Mouse (Mus musculus) hindbrain, embryonic 12.5 days (tissue): ENCODE data around the gene Kcna1. TPM values are rescaled to one million over a fixed set of nuclear protein-coding genes. Genes with fewer than 3 reads are reported as not detected.

Experiments
- ATAC-seq: fragments of 200-750 bp; cut with Nextera tagmentation; 2 replicates; pipeline ENCODE4 v1.8.0; 2017; ENCODE audit warnings: moderate TSS enrichment; ENCODE audit not compliant: low FRiP score
- H3K27ac ChIP-seq: fragments of 300-500 bp; sonication (generic); 2 replicates; pipeline ENCODE4 v1.5.1; 2016; ENCODE audit warnings: mild to moderate bottlenecking
- H3K27me3 ChIP-seq: fragments of 300-500 bp; sonication (generic); 2 replicates; pipeline ENCODE4 v1.6.1; 2016; ENCODE audit warnings: mild to moderate bottlenecking
- H3K36me3 ChIP-seq: fragments of 300-500 bp; sonication (generic); 2 replicates; pipeline ENCODE4 v1.6.1; 2016; ENCODE audit warnings: mild to moderate bottlenecking
- H3K4me1 ChIP-seq: fragments of 300-500 bp; sonication (generic); 2 replicates; pipeline ENCODE4 v1.6.1; 2016
- H3K4me2 ChIP-seq: fragments of 300-500 bp; sonication (generic); replicated peaks from 2 replicates; pipeline ENCODE4 v1.6.1; 2016; ENCODE audit warnings: mild to moderate bottlenecking
- H3K4me3 ChIP-seq: fragments of 300-500 bp; sonication (generic); 2 replicates; pipeline ENCODE4 v1.5.1; 2016; ENCODE audit warnings: mild to moderate bottlenecking
- H3K9ac ChIP-seq: fragments of 300-500 bp; sonication (generic); 2 replicates; pipeline ENCODE4 v1.6.1; 2016; ENCODE audit warnings: mild to moderate bottlenecking, moderate library complexity
- H3K9me3 ChIP-seq: fragments of 300-500 bp; sonication (generic); replicated peaks from 2 replicates; pipeline ENCODE4 v1.6.1; 2016; ENCODE audit warnings: mild to moderate bottlenecking
- WGBS: fragments of 180-500 bp; shearing (Covaris S2); methylation state at CpG from one replicate; pipeline ENCODE4 v1.1.7; 2016; 5-methylcytosine and 5-hydroxymethylcytosine counted together
- polyA plus RNA-seq: library from polyadenylated mRNA; unstranded; fragments of >200 nt; fragmentation: Nextera tagmentation; extraction: Ambion mirVana; gene quantifications from 2 replicates; pipeline ENCODE4 v1.2.1, GENCODE M21; 2016

Gene Kcna1
- polyA plus RNA-seq, 1 experiment from 2014 or later, result 1.6 TPM

- Histone ChIP-seq H3K9ac (no peak overlapping the region), H3K27me3 (no peaks in the 10 kb centered on the region), H3K9me3 (no peaks in the 10 kb centered on the region), H3K4me3 (no peak overlapping the region), H3K36me3 (no peaks in the 10 kb centered on the region), H3K4me2 (no peak overlapping the region), H3K27ac (no peak overlapping the region), H3K4me1 (no peaks in the 10 kb centered on the region)
- WGBS, result 56% methylated on average over 5 of the region's 5 CpGs
- ATAC-seq, result no peak
These were observed 51.1 kb downstream of the Kcna1 start for GRCm38 (mm10) chr6:126595130-126595529.

- no peak overlapping the region for H3K27ac ChIP-seq
- 88% methylated on average over 8 of the region's 8 CpGs for WGBS
These were observed 51.8 kb downstream of the Kcna1 start for GRCm38 (mm10) chr6:126594365-126594764.

GRCm38 (mm10) chr6:126593336-126593735, 52.8 kb downstream of the Kcna1 start:
- Histone ChIP-seq H3K27ac (no peak overlapping the region), H3K4me1 (no peaks in the 10 kb centered on the region), H3K27me3 (no peaks in the 10 kb centered on the region), H3K9ac (no peak overlapping the region), H3K9me3 (no peaks in the 10 kb centered on the region), H3K4me2 (no peak overlapping the region), H3K4me3 (no peak overlapping the region), H3K36me3 (no peaks in the 10 kb centered on the region)
- 87% methylated on average over 4 of the region's 4 CpGs for WGBS
- no peak for ATAC-seq

More at GRCm38 (mm10) chr6:126594365-126594764, 51.8 kb downstream of the Kcna1 start:
- ATAC-seq, result no peak
- H3K27me3 ChIP-seq, result no peaks in the 10 kb centered on the region
- H3K9ac ChIP-seq, result no peak overlapping the region
- H3K4me1 ChIP-seq, result no peaks in the 10 kb centered on the region
- H3K36me3 ChIP-seq, result no peaks in the 10 kb centered on the region
- no peak overlapping the region for H3K4me3 ChIP-seq
- no peak overlapping the region for H3K4me2 ChIP-seq
- no peaks in the 10 kb centered on the region for H3K9me3 ChIP-seq

Other genes starting within 250 kb of the Kcna1 start
- gene Kcna5, start 111.0 kb downstream of the Kcna1 start, polyA plus RNA-seq, result 2.8 and 3.1 TPM in 2 replicates
- gene Kcna6, start 94.3 kb upstream of the Kcna1 start, polyA plus RNA-seq, result 12.5 and 13.5 TPM in 2 replicates
- gene Ndufa9, start 202.8 kb upstream of the Kcna1 start, polyA plus RNA-seq, result 159 and 171 TPM in 2 replicates
- gene Akap3, start 206.7 kb upstream of the Kcna1 start, polyA plus RNA-seq, result 0.13 TPM in 1 of 2 replicates, not detected in the other